Mouse (Mus musculus): Measurements from ENCODE around the gene P4htm.

- no peak for TF ChIP-seq CTCF (IDR thresholded peaks at IDR 0.05; ENCODE audit: borderline replicate concordance, insufficient read depth, low read length)
- no peak for TF ChIP-seq POLR2A (IDR thresholded peaks at IDR 0.05; ENCODE audit: low read depth, low read length)
Observed at GRCm38 (mm10) chr9:108628141-108628540, 30.7 kb upstream of the P4htm start.
